Mouse (Mus musculus): ENCODE measurements around the gene Crebl2. TPM values are rescaled to one million over a fixed set of nuclear protein-coding genes. Genes with fewer than 3 reads are reported as not detected.

Crebl2 gene
- polyA plus RNA-seq, 2 experiments = 3.0 to 8.1 TPM

GRCm38 (mm10) chr6:134887711-134888449 lies 57.9 kb downstream of the Crebl2 start:
- Histone ChIP-seq H3K27ac (replicated peaks; ENCODE audit: low read depth, low read length) (no peak overlapping the region), H3K4me1 (ENCODE audit: control insufficient read depth, insufficient read depth, low read length) (no peaks in the 10 kb centered on the region), H3K4me2 (replicated peaks; ENCODE audit: low read depth, low read length, severe bottlenecking) (no peak overlapping the region), H3K36me3 (ENCODE audit: control insufficient read depth, insufficient read depth, low read length) (no peaks in the 10 kb centered on the region), H3K9me3 (ENCODE audit: control insufficient read depth, low read length) (no peaks in the 10 kb centered on the region), H3K27me3 (ENCODE audit: control insufficient read depth, insufficient read depth, low read length) (no peaks in the 10 kb centered on the region), H3K4me3 (replicated peaks; ENCODE audit: low read length) (no peak overlapping the region), H3K9ac (ENCODE audit: low read depth, low read length, severe bottlenecking) (no peak overlapping the region)
- 3% methylated on average over 10 of the region's 10 CpGs for WGBS
- ATAC-seq (ENCODE audit: low FRiP score, low read depth) (no peak), DNase-seq (ENCODE audit: low spot score) (peak; percentile 62)
- TF ChIP-seq POLR2A (IDR thresholded peaks at IDR 0.05; ENCODE audit: borderline replicate concordance, extremely low read depth, insufficient read depth, insufficient read length) = no peak

GRCm38 (mm10) chr6:134888563-134889017 lies 58.6 kb downstream of the Crebl2 start:
- H3K4me3 ChIP-seq (replicated peaks; ENCODE audit: low read length) = no peak overlapping the region
- ATAC-seq (ENCODE audit: low FRiP score, low read depth) (no peak), DNase-seq (ENCODE audit: low spot score) (no peak)
- H3K9me3 ChIP-seq (ENCODE audit: control insufficient read depth, low read length) = no peaks in the 10 kb centered on the region
- H3K4me2 ChIP-seq (replicated peaks; ENCODE audit: low read depth, low read length, severe bottlenecking) = no peak overlapping the region
- H3K27me3 ChIP-seq (ENCODE audit: control insufficient read depth, insufficient read depth, low read length) = no peaks in the 10 kb centered on the region
- H3K9ac ChIP-seq (ENCODE audit: low read depth, low read length, severe bottlenecking) = no peak overlapping the region
- no peaks in the 10 kb centered on the region for H3K36me3 ChIP-seq (ENCODE audit: control insufficient read depth, insufficient read depth, low read length)
- H3K27ac ChIP-seq (replicated peaks; ENCODE audit: low read depth, low read length) = no peak overlapping the region
- WGBS = 1% methylated on average over 4 of the region's 4 CpGs
- no peaks in the 10 kb centered on the region for H3K4me1 ChIP-seq (ENCODE audit: control insufficient read depth, insufficient read depth, low read length)
- TF ChIP-seq POLR2A (IDR thresholded peaks at IDR 0.05; ENCODE audit: borderline replicate concordance, extremely low read depth, insufficient read depth, insufficient read length) = no peak

- 81% methylated on average over 1 of the region's 1 CpGs for WGBS
- no peak for DNase-seq (ENCODE audit: low spot score)
These were observed 59.8 kb downstream of the Crebl2 start for GRCm38 (mm10) chr6:134889763-134890162.

GRCm38 (mm10) chr6:134890436-134890835 lies 60.5 kb downstream of the Crebl2 start:
- no peaks in the 10 kb centered on the region for H3K27me3 ChIP-seq (ENCODE audit: control insufficient read depth, insufficient read depth, low read length)
- H3K4me3 ChIP-seq (replicated peaks; ENCODE audit: low read length) = no peak overlapping the region
- no peaks in the 10 kb centered on the region for H3K4me1 ChIP-seq (ENCODE audit: control insufficient read depth, insufficient read depth, low read length)
- no peak overlapping the region for H3K27ac ChIP-seq (replicated peaks; ENCODE audit: low read depth, low read length)
- H3K9me3 ChIP-seq (ENCODE audit: control insufficient read depth, low read length) = no peaks in the 10 kb centered on the region
- DNase-seq (ENCODE audit: low spot score) (no peak), ATAC-seq (ENCODE audit: low FRiP score, low read depth) (no peak)
- H3K4me2 ChIP-seq (replicated peaks; ENCODE audit: low read depth, low read length, severe bottlenecking) = no peak overlapping the region
- 79% methylated on average over 7 of the region's 7 CpGs for WGBS
- no peak overlapping the region for H3K9ac ChIP-seq (ENCODE audit: low read depth, low read length, severe bottlenecking)
- no peaks in the 10 kb centered on the region for H3K36me3 ChIP-seq (ENCODE audit: control insufficient read depth, insufficient read depth, low read length)
- TF ChIP-seq POLR2A (IDR thresholded peaks at IDR 0.05; ENCODE audit: borderline replicate concordance, extremely low read depth, insufficient read depth, insufficient read length) = no peak

More at GRCm38 (mm10) chr6:134889763-134890162, 59.8 kb downstream of the Crebl2 start:
- ATAC-seq (ENCODE audit: low FRiP score, low read depth) = no peak
- Histone ChIP-seq H3K27me3 (ENCODE audit: control insufficient read depth, insufficient read depth, low read length) (no peaks in the 10 kb centered on the region), H3K36me3 (ENCODE audit: control insufficient read depth, insufficient read depth, low read length) (no peaks in the 10 kb centered on the region), H3K4me3 (replicated peaks; ENCODE audit: low read length) (no peak overlapping the region), H3K27ac (replicated peaks; ENCODE audit: low read depth, low read length) (no peak overlapping the region), H3K4me2 (replicated peaks; ENCODE audit: low read depth, low read length, severe bottlenecking) (no peak overlapping the region), H3K9me3 (ENCODE audit: control insufficient read depth, low read length) (no peaks in the 10 kb centered on the region), H3K4me1 (ENCODE audit: control insufficient read depth, insufficient read depth, low read length) (no peaks in the 10 kb centered on the region), H3K9ac (ENCODE audit: low read depth, low read length, severe bottlenecking) (no peak overlapping the region)
- no peak for TF ChIP-seq POLR2A (IDR thresholded peaks at IDR 0.05; ENCODE audit: borderline replicate concordance, extremely low read depth, insufficient read depth, insufficient read length)

- Histone ChIP-seq H3K9ac (ENCODE audit: low read depth, low read length, severe bottlenecking) (peak overlapping the region; percentile 78), H3K36me3 (ENCODE audit: control insufficient read depth, insufficient read depth, low read length) (no peaks in the 10 kb centered on the region), H3K27me3 (ENCODE audit: control insufficient read depth, insufficient read depth, low read length) (no peaks in the 10 kb centered on the region), H3K4me2 (replicated peaks; ENCODE audit: low read depth, low read length, severe bottlenecking) (peak overlapping the region; percentile 49), H3K27ac (replicated peaks; ENCODE audit: low read depth, low read length) (no peak overlapping the region), H3K4me3 (replicated peaks; ENCODE audit: low read length) (peak overlapping the region; percentile 57), H3K4me1 (ENCODE audit: control insufficient read depth, insufficient read depth, low read length) (peaks cover 6% of the 10 kb centered on the region), H3K9me3 (ENCODE audit: control insufficient read depth, low read length) (no peaks in the 10 kb centered on the region)
- 63% methylated on average over 15 of the region's 15 CpGs for WGBS
- ATAC-seq (ENCODE audit: low FRiP score, low read depth) (no peak), DNase-seq (ENCODE audit: low spot score) (no peak)
- TF ChIP-seq POLR2A (IDR thresholded peaks at IDR 0.05; ENCODE audit: borderline replicate concordance, extremely low read depth, insufficient read depth, insufficient read length) = no peak
These were observed 66.8 kb downstream of the Crebl2 start for GRCm38 (mm10) chr6:134896570-134897436.

Measured in limb, embryonic 14.5 days (tissue).